Mouse (Mus musculus): ENCODE results near the gene Dpep3.

DNA sequence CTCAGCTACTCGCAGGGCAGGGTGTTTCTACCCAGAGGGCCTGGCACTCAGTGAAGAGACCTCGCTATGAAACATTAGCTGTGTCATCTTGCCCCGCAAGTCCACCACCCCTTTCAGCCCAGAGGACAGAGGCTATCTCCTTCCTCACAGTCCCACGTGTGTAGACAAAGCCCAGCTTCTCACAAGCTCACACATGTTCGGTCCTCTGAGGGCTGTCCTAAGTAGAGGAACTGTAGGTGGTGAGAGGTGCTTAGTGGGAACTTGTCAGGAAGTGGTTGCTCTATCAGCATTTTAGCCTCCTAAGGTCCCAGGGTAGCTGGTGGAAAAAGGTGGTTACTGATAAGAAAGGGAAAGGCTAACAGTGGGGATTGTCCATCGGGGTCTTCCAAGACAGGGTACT is 44.1 kb downstream of the Dpep3 start:
- no peak for TF ChIP-seq CTCF (conservative IDR thresholded peaks at IDR 0.05; ENCODE audit: insufficient read depth, insufficient read length, low read depth, low read length)
- no peak for TF ChIP-seq POLR2A (IDR thresholded peaks at IDR 0.05; ENCODE audit: low read depth, low read length)
